Mouse (Mus musculus) hematopoietic stem cell, adult 5-6 weeks (primary cell): ENCODE data around the gene Aldh3a2. TPM values are rescaled to one million over a fixed set of nuclear protein-coding genes. Genes with fewer than 3 reads are reported as not detected.

Source experiments
- total RNA-seq: library from RNA; stranded (forward); fragments of 172-1452, 232-1000 nt; gene quantifications from 2 replicates; pipeline ENCODE4 v1.2.3, GENCODE M21; 2017

The Aldh3a2 gene
- total RNA-seq, 1 experiment from 2014 or later, result 42.3 TPM

Other genes with a start within 250 kb of the Aldh3a2 start
- gene Kcnj12, start 244.9 kb downstream of the Aldh3a2 start, total RNA-seq, result not detected in 2 replicates
- gene Tnfrsf13b, start 140.7 kb downstream of the Aldh3a2 start, total RNA-seq, result 43.9 and 82.0 TPM in 2 replicates
- gene Usp22, start 92.4 kb downstream of the Aldh3a2 start, total RNA-seq, result 97.9 and 121 TPM in 2 replicates
- not detected in 2 replicates for gene Aldh3a1, start 59.9 kb downstream of the Aldh3a2 start, total RNA-seq
- gene Slc47a2, start 75.4 kb upstream of the Aldh3a2 start, total RNA-seq, result not detected in 2 replicates
- gene Slc47a1, start 110.9 kb upstream of the Aldh3a2 start, total RNA-seq, result not detected in 2 replicates
- gene Rnf112, start 186.7 kb upstream of the Aldh3a2 start, total RNA-seq, result not detected in 2 replicates
- not detected in 2 replicates for gene Mfap4, start 218.0 kb upstream of the Aldh3a2 start, total RNA-seq
- 4.2 TPM in 2 replicates for gene Mapk7, start 226.9 kb upstream of the Aldh3a2 start, total RNA-seq
- 1.6 and 4.4 TPM in 2 replicates for gene B9d1, start 237.7 kb upstream of the Aldh3a2 start, total RNA-seq